Mouse (Mus musculus): ENCODE measurements at regions not wholly inside any gene's neighbourhood (a gene's known extent, or its start where the extent isn't known, plus 50 kb on each side); places are given as distances from the start of the nearest gene placed in this dataset.

GRCm38 (mm10) chr9:47909051-47909450, 252.8 kb upstream of the Nxpe4 start:
- DNase-seq (ENCODE audit: low spot score in 2 of 2): no peak

GRCm38 (mm10) chr9:47910501-47910906, 251.3 kb upstream of the Nxpe4 start:
- peak; percentile 33 to 42 for DNase-seq (ENCODE audit: low spot score in 2 of 2)

- DNase-seq (ENCODE audit: low spot score in 2 of 2): no peak
These were observed 249.0 kb upstream of the Nxpe4 start for GRCm38 (mm10) chr9:47912823-47913222.

GRCm38 (mm10) chr9:47935299-47935698, 226.5 kb upstream of the Nxpe4 start:
- no peak for DNase-seq (ENCODE audit: low spot score in 2 of 2)

- DNase-seq (ENCODE audit: low spot score in 2 of 2): no peak
These were observed 225.8 kb upstream of the Nxpe4 start for GRCm38 (mm10) chr9:47935957-47936457.

GRCm38 (mm10) chr9:47938941-47939710, 222.7 kb upstream of the Nxpe4 start:
- no peak for DNase-seq (ENCODE audit: low spot score in 2 of 2)

GRCm38 (mm10) chr9:47942761-47943583, 218.9 kb upstream of the Nxpe4 start:
- DNase-seq (ENCODE audit: low spot score in 2 of 2): peak; percentile 20 to 31

GRCm38 (mm10) chr9:47946226-47946625, 215.6 kb upstream of the Nxpe4 start:
- no peak for DNase-seq (ENCODE audit: low spot score in 2 of 2)

- DNase-seq (ENCODE audit: low spot score in 2 of 2): peak; percentile 50 to 76
These were observed 203.9 kb upstream of the Nxpe4 start for GRCm38 (mm10) chr9:47957881-47958280.

- DNase-seq (ENCODE audit: low spot score in 2 of 2): no peak
These were observed 203.0 kb upstream of the Nxpe4 start for GRCm38 (mm10) chr9:47958861-47959260.

- no peak for DNase-seq (ENCODE audit: low spot score in 2 of 2)
These were observed 200.6 kb upstream of the Nxpe4 start for GRCm38 (mm10) chr9:47961176-47961575.

- no peak for DNase-seq (ENCODE audit: low spot score in 2 of 2)
These were observed 199.7 kb upstream of the Nxpe4 start for GRCm38 (mm10) chr9:47962161-47962560.

- DNase-seq (ENCODE audit: low spot score in 2 of 2): no peak
These were observed 199.2 kb upstream of the Nxpe4 start for GRCm38 (mm10) chr9:47962589-47962988.

- DNase-seq (ENCODE audit: low spot score in 2 of 2): no peak
These were observed 188.7 kb upstream of the Nxpe4 start for GRCm38 (mm10) chr9:47973130-47973529.

GRCm38 (mm10) chr9:47985356-47986111, 176.3 kb upstream of the Nxpe4 start:
- DNase-seq (ENCODE audit: low spot score in 2 of 2): no peak

GRCm38 (mm10) chr9:47987266-47987665, 174.6 kb upstream of the Nxpe4 start:
- DNase-seq (ENCODE audit: low spot score in 2 of 2): no peak

GRCm38 (mm10) chr9:47994671-47995070, 167.2 kb upstream of the Nxpe4 start:
- peak in 1 of 2 experiments; percentile 36 for DNase-seq (ENCODE audit: low spot score in 2 of 2)

GRCm38 (mm10) chr9:47999632-48000031, 162.2 kb upstream of the Nxpe4 start:
- DNase-seq (ENCODE audit: low spot score in 2 of 2): no peak

GRCm38 (mm10) chr9:48029021-48029420, 132.8 kb upstream of the Nxpe4 start:
- peak in 1 of 2 experiments; percentile 12 for DNase-seq (ENCODE audit: low spot score in 2 of 2)

- peak in 1 of 2 experiments; percentile 8 for DNase-seq (ENCODE audit: low spot score in 2 of 2)
These were observed 131.0 kb upstream of the Nxpe4 start for GRCm38 (mm10) chr9:48030839-48031238.

GRCm38 (mm10) chr9:48035959-48036358, 125.9 kb upstream of the Nxpe4 start:
- DNase-seq (ENCODE audit: low spot score in 2 of 2): no peak

GRCm38 (mm10) chr9:48044826-48045225, 117.0 kb upstream of the Nxpe4 start:
- DNase-seq (ENCODE audit: low spot score in 2 of 2): no peak
